Mouse (Mus musculus): ENCODE measurements at regions not wholly inside any gene's neighbourhood (a gene's known extent, or its start where the extent isn't known, plus 50 kb on each side); places are given as distances from the start of the nearest gene placed in this dataset.

DNA sequence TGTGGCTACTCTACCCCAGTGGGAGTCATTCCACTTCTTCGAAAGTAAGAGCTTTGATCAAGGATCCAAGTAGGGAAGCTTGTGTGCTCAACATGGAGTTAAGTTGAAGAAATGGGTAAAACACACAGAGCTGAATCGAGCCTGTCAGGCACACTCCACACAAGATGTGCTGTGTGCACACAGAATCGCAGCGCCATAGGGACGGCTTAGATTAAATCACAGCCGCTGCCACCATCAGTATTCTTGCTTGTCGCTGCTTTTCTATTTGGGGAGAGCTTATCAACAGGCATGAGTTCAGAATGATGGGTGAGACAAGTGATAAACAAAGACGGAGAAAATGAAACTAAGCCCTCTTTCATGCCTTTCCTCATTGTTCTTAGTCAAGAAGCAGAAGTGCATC, 761.3 kb upstream of the Arrdc4 start:
- no peak overlapping the region for H3K4me3 ChIP-seq (ENCODE audit: control insufficient read depth, low read depth, low read length)
- no peaks in the 10 kb centered on the region for H3K27me3 ChIP-seq (ENCODE audit: control insufficient read depth, insufficient read depth, low read length)
- TF ChIP-seq CTCF (IDR thresholded peaks at IDR 0.05; ENCODE audit: control insufficient read depth, insufficient read depth, insufficient replicate concordance, low read depth, low read length) (no peak), POLR2A (IDR thresholded peaks at IDR 0.05; ENCODE audit: control insufficient read depth, low read depth, low read length) (no peak)
- no peaks in the 10 kb centered on the region for H3K4me1 ChIP-seq (ENCODE audit: control insufficient read depth, insufficient read depth, low read length)
- H3K36me3 ChIP-seq (ENCODE audit: control insufficient read depth, insufficient read depth, low read length): no peaks in the 10 kb centered on the region
- no peak overlapping the region for H3K27ac ChIP-seq (ENCODE audit: control insufficient read depth, insufficient read depth, low read depth, low read length)

DNA sequence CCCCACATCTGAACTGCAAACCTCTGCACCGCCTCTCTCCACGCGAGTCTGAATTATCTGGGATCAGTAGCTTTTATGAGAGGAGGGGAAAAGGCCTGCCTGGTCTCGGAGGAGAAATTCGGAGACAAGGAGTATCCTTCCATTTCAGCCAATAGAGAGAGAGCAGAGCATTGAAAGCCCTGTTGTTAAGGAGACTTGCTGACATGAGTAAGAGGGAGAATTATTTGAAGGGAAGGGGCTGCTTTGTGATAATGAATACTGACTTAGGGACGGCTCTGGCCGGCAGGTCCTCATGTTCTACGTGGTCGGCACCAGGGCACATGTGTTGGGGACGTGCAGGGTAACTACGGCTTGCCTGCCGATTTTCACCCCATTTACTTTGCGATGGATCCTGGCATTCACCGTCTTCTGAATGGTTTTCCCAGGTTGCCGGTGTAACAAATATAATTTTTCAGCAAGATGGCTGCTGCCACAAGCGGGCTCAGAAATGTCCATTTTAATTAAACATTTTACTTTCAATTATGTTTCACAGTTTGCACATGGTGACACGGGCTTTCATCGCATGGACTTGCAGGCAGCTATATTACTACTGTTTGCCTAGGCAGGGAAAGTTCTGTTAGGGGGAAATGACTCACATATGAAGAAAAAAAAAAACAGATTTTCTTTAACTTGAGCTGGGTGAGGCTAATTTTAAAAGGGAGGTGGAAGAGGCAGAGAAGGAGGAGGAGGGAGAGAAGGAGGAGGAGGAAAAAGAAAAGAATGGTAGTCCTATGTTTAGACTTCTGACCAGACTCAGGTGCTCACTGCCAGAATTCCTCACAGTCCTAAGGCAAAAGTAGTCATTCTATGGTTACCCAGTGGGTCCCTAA, 744.3 kb upstream of the Arrdc4 start:
- H3K27me3 ChIP-seq (ENCODE audit: control insufficient read depth, insufficient read depth, low read length): no peaks in the 10 kb centered on the region
- H3K4me1 ChIP-seq (ENCODE audit: control insufficient read depth, insufficient read depth, low read length): peaks cover 2% of the 10 kb centered on the region; the same call in 1 of the 2 replicates
- TF ChIP-seq CTCF (IDR thresholded peaks at IDR 0.05; ENCODE audit: control insufficient read depth, insufficient read depth, insufficient replicate concordance, low read depth, low read length): no peak
- no peak for TF ChIP-seq POLR2A (IDR thresholded peaks at IDR 0.05; ENCODE audit: control insufficient read depth, low read depth, low read length)
- no peaks in the 10 kb centered on the region for H3K36me3 ChIP-seq (ENCODE audit: control insufficient read depth, insufficient read depth, low read length)
- 0 out of 2 replicates have a peak overlapping the region, but pooled peaks have one; percentile 32 for H3K27ac ChIP-seq (ENCODE audit: control insufficient read depth, insufficient read depth, low read depth, low read length)
- no peak overlapping the region; the same call in 1 of the 2 replicates for H3K4me3 ChIP-seq (ENCODE audit: control insufficient read depth, low read depth, low read length)

DNA sequence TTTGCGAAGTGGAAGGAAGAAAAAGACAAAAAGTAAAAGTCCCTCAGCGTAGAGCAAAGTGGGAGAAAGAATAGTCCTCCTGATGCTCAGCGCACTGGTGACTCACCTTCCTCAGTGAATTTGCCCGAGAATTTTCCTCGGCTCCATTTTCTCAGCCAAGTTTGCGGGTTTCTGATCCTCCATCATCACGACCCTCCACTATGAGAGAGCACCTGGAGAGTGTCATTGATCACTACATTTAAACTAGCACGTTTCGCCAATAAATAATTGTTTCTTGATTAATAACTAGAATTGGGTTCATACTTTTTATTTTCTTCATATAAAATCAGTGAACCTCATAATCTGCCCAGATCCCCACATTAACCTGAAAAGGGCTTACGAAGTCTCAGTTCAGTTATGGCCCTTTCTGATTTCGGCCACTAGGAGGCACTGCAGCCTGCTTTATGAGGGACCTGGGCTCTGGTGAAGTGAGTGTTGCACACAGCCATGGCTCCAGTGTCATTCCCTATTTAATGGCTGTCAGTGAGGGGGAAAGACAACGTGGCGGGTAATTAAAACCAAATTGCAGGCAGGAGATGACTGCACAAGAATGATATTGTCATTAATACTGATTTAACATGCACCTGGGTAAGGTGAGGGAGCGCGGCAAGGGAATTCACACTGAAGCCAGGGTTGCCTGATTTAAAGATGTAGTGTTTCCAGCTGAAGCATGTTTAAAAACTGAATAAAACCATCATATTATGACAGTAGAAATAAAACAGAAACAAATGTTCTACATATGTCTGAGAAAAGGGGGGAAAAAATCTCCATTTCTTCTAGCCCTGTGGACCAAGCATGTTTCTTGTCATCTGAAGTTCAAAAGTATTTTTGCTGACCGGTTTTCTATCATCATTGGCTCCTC, 741.8 kb upstream of the Arrdc4 start:
- H3K4me3 ChIP-seq (ENCODE audit: control insufficient read depth, low read depth, low read length): no peak overlapping the region
- no peaks in the 10 kb centered on the region for H3K27me3 ChIP-seq (ENCODE audit: control insufficient read depth, insufficient read depth, low read length)
- peaks cover 2% of the 10 kb centered on the region; the same call in 1 of the 2 replicates for H3K4me1 ChIP-seq (ENCODE audit: control insufficient read depth, insufficient read depth, low read length)
- H3K36me3 ChIP-seq (ENCODE audit: control insufficient read depth, insufficient read depth, low read length): no peaks in the 10 kb centered on the region
- H3K27ac ChIP-seq (ENCODE audit: control insufficient read depth, insufficient read depth, low read depth, low read length): no peak overlapping the region
- TF ChIP-seq CTCF (IDR thresholded peaks at IDR 0.05; ENCODE audit: control insufficient read depth, insufficient read depth, insufficient replicate concordance, low read depth, low read length) (peak; percentile 95), POLR2A (IDR thresholded peaks at IDR 0.05; ENCODE audit: control insufficient read depth, low read depth, low read length) (no peak)

DNA sequence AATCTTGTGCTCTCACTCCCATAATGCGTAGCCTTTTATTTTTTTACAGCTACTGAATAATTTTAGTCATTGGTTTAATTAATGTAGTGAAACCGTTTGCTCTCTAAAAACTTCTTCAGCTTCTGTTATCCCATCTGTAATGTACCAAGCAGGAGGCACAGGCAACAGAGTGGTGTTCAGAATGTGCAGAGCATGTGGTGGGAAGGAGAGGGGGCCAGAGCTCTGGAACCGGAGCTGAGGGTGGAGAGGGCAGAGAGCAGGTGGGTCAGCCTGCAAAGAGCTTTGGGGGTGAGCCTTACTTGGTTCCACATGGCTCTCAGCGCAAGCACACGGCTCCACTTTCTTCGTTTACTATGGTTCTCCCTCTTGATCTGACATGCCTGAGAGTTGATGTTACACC, 739.6 kb upstream of the Arrdc4 start:
- no peak overlapping the region for H3K4me3 ChIP-seq (ENCODE audit: control insufficient read depth, low read depth, low read length)
- TF ChIP-seq CTCF (IDR thresholded peaks at IDR 0.05; ENCODE audit: control insufficient read depth, insufficient read depth, insufficient replicate concordance, low read depth, low read length): no peak
- no peak for TF ChIP-seq POLR2A (IDR thresholded peaks at IDR 0.05; ENCODE audit: control insufficient read depth, low read depth, low read length)
- peak overlapping the region; percentile 21; the same call in 1 of the 2 replicates for H3K27ac ChIP-seq (ENCODE audit: control insufficient read depth, insufficient read depth, low read depth, low read length)
- H3K4me1 ChIP-seq (ENCODE audit: control insufficient read depth, insufficient read depth, low read length): no peaks in the 10 kb centered on the region; the same call in 1 of the 2 replicates
- H3K27me3 ChIP-seq (ENCODE audit: control insufficient read depth, insufficient read depth, low read length): no peaks in the 10 kb centered on the region
- no peaks in the 10 kb centered on the region for H3K36me3 ChIP-seq (ENCODE audit: control insufficient read depth, insufficient read depth, low read length)

DNA sequence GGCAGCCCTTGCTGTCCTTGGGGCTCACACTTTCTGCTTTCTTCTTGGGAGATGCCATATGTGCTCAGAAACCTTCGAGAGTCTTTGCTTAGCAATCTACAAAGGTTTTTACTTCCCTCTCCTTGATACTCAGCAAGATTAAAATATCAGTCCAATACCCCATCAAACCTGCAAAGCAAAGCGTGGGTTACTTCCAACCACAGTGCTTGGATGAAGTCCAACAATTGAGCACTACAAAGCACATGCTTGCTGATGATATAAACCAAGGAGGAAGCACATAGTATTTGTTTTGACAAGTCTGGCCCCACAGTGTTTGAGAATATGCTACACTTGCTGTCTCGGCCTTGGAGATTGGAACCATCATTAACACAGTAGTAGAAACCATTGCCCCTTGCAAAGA, 738.1 kb upstream of the Arrdc4 start:
- TF ChIP-seq CTCF (IDR thresholded peaks at IDR 0.05; ENCODE audit: control insufficient read depth, insufficient read depth, insufficient replicate concordance, low read depth, low read length) (no peak), POLR2A (IDR thresholded peaks at IDR 0.05; ENCODE audit: control insufficient read depth, low read depth, low read length) (no peak)
- Histone ChIP-seq H3K27me3 (ENCODE audit: control insufficient read depth, insufficient read depth, low read length) (no peaks in the 10 kb centered on the region), H3K4me1 (ENCODE audit: control insufficient read depth, insufficient read depth, low read length) (no peaks in the 10 kb centered on the region), H3K36me3 (ENCODE audit: control insufficient read depth, insufficient read depth, low read length) (no peaks in the 10 kb centered on the region), H3K4me3 (ENCODE audit: control insufficient read depth, low read depth, low read length) (no peak overlapping the region), H3K27ac (ENCODE audit: control insufficient read depth, insufficient read depth, low read depth, low read length) (no peak overlapping the region)

DNA sequence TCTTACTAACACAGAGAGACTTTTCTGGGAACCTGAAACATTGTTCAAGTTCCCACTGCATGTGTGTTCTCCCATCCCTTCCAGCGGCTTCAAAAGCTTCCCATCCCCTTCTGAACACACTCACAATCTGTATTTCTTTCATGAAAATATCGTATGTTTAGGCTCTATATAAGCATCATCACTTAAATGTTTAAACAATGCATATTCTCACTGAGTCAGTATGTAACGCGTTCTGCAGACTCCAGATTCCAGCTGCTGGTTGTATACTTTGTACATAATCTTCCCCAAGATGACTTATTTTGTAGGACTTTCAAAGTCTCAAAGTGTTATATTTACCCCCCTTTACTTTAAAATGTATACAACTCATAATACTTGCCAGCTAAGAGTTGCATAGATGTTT, 735.5 kb upstream of the Arrdc4 start:
- Histone ChIP-seq H3K4me3 (ENCODE audit: control insufficient read depth, low read depth, low read length) (no peak overlapping the region), H3K4me1 (ENCODE audit: control insufficient read depth, insufficient read depth, low read length) (no peaks in the 10 kb centered on the region), H3K27ac (ENCODE audit: control insufficient read depth, insufficient read depth, low read depth, low read length) (no peak overlapping the region), H3K27me3 (ENCODE audit: control insufficient read depth, insufficient read depth, low read length) (no peaks in the 10 kb centered on the region), H3K36me3 (ENCODE audit: control insufficient read depth, insufficient read depth, low read length) (no peaks in the 10 kb centered on the region)
- no peak for TF ChIP-seq POLR2A (IDR thresholded peaks at IDR 0.05; ENCODE audit: control insufficient read depth, low read depth, low read length)
- TF ChIP-seq CTCF (IDR thresholded peaks at IDR 0.05; ENCODE audit: control insufficient read depth, insufficient read depth, insufficient replicate concordance, low read depth, low read length): no peak
